Mouse (Mus musculus) layer of hippocampus, adult 2 months (tissue): ENCODE measurements at regions not wholly inside any gene's neighbourhood (a gene's known extent, or its start where the extent isn't known, plus 50 kb on each side); places are given as distances from the start of the nearest gene placed in this dataset.

Experiments used
- DNase-seq, 2 experiments: peaks; one replicate each; pipeline ENCODE4 v3.0.0; 2022; ENCODE audit warnings: low spot score in 2 of 2
- H3K27ac ChIP-seq: fragments of 200-600 bp; 2 replicates; pipeline ENCODE4 v1.8.1; 2022
- H3K4me3 ChIP-seq: fragments of 200-600 bp; 2 replicates; pipeline ENCODE4 v1.8.1; 2022; ENCODE audit warnings: mild to moderate bottlenecking
- CTCF ChIP-seq: fragments of 200-600 bp; conservative IDR thresholded peaks from 2 replicates; pipeline ENCODE4 v1.8.1; 2022; ENCODE audit warnings: antibody characterized with exemption, mild to moderate bottlenecking, moderate library complexity

GRCm38 (mm10) chrX:163117681-163118393, 153.4 kb upstream of the S100g start:
- DNase-seq: no peak
- TF ChIP-seq CTCF: no peak
- Histone ChIP-seq H3K4me3 (no peak overlapping the region), H3K27ac (no peak overlapping the region)

GRCm38 (mm10) chrX:163117237-163117636, 152.8 kb upstream of the S100g start:
- Histone ChIP-seq H3K27ac (no peak overlapping the region), H3K4me3 (no peak overlapping the region)
- DNase-seq: no peak
- TF ChIP-seq CTCF: no peak

- H3K4me3 ChIP-seq: no peak overlapping the region
- no peak for DNase-seq
- H3K27ac ChIP-seq: no peak overlapping the region
- no peak for TF ChIP-seq CTCF
These were observed 130.8 kb upstream of the S100g start for GRCm38 (mm10) chrX:163095026-163095765.
